Mouse (Mus musculus): Measurements from ENCODE around the gene Sptbn2. TPM values are rescaled to one million over a fixed set of nuclear protein-coding genes. Genes with fewer than 3 reads are reported as not detected.
A peak's percentile ranks its signal among the peaks of the same experiment; 100 is the strongest.

Sptbn2 gene
- 186 and 200 TPM in 2 replicates for polyA plus RNA-seq (2012; rRNA removed)

- DNase-seq (ENCODE audit: extremely low spot score in 1 of 2, low spot score in 1 of 2) = peak; percentile 87 to 93
These were observed at the start of gene Sptbn2 for GRCm38 (mm10) chr19:4711098-4711600. Gene Sptbn2 (plus strand): TSS chr19:4711167.

DNA sequence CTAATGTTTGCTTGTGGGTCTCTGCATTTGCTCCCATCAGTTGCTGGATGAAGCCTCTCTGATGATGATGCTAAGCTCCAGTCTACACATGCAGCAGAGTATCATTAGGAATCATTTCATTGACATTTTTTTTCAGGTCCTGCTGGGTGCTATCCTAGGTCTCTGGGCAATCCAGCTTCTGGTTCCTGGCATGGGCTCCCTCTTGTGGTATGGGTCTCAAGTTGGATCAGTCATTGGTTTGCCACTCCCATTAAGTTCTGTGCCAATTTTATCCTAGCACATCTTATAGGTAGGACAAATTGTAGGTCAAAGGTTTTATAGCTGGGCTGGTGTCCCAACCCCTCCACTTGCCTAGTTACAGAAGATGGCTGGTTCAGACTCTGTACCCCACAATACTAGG is 44.2 kb upstream of the Sptbn2 start:
- no peak for DNase-seq (ENCODE audit: extremely low spot score in 1 of 2, low spot score in 1 of 2)

DNA sequence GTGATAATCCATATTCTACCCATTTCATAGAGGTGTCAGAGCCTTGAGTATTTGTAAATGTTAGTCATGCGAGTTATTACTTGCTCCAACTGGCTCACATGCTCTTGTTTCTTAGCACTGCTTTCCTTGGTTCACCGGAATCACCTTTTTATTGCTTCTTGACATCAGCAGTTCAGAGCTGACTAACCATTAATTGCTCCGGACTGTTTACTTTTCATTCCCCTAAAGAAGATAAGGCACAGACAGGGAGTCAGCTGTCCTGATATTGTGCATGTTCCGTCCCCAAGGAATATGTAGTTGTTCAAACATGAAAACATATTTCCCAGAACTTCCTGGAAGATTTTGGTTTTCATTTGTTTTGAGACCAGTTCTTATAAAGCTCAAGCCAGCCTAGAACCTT is 40.2 kb upstream of the Sptbn2 start:
- DNase-seq (ENCODE audit: extremely low spot score in 1 of 2, low spot score in 1 of 2) = no peak

- peak in 1 of 2 experiments; percentile 10 for DNase-seq (ENCODE audit: extremely low spot score in 1 of 2, low spot score in 1 of 2)
These were observed 38.6 kb upstream of the Sptbn2 start for GRCm38 (mm10) chr19:4672401-4672800.

GRCm38 (mm10) chr19:4694346-4694745 is 16.6 kb upstream of the Sptbn2 start:
- DNase-seq (ENCODE audit: extremely low spot score in 1 of 2, low spot score in 1 of 2) = no peak

DNA sequence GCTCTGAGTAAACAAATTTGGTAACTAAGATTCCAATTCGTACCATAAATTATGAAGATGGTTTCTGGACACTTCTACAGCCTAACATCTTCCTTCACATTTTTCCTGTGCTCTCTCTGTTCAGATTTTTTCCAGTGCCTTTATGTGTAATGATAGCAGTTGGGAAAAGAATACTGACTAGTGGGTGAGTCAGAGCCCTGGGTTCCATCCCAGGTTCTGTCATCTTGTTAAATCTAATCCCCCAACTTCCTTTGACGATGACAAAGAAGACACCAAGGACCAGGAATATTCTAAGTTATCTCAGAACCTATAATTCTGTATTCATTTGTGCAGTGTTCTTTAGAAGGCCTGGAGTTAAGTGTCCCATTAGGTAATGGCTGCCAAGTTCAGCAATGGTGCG is 13.8 kb upstream of the Sptbn2 start:
- DNase-seq (ENCODE audit: extremely low spot score in 1 of 2, low spot score in 1 of 2) = peak in 1 of 2 experiments; percentile 67

DNA sequence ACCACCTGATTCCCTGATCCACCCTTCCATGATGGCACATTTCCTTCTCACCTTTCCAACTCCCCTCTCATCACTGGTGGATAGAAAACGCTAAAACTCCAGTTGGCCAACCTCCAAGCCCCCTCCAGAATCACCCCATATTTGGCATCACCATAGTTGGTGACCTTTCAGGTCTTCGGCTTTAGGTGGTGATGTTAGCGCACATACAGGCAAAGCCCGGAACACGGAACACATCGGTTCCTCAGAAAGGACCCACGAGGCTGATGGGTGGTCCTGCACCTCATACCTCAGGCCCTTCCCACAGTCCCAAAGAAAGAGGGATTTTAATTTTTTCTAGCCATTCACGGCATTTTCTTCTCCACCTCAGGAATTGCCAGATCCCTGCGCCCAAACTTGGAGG is 13.2 kb upstream of the Sptbn2 start:
- DNase-seq (ENCODE audit: extremely low spot score in 1 of 2, low spot score in 1 of 2) = no peak

- DNase-seq (ENCODE audit: extremely low spot score in 1 of 2, low spot score in 1 of 2) = peak in 1 of 2 experiments; percentile 86
These were observed 12.7 kb upstream of the Sptbn2 start, which contains the start of gene Gm960 for GRCm38 (mm10) chr19:4698205-4698677. Gene Gm960 (minus strand): TSS chr19:4698668.

DNA sequence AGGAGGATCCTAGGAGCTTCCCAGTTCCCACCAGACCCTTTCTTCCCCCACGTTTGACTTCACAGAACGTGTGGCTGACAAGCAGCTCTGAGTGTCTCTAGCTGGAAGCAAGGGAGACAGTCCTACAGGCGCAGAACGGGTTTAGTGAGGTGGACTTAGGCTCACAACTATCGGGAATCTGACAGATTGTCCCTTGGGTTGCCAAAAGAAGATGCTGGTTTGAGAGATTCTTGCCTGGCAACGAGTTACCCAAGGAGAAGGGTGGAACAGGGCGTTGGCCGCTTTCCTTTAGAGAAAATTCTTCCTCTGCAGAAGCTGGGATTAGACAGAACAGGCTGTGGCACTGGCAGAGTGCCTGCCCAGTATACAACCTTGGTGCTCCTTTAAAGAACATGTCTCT is 12.1 kb upstream of the Sptbn2 start:
- DNase-seq (ENCODE audit: extremely low spot score in 1 of 2, low spot score in 1 of 2) = peak in 1 of 2 experiments; percentile 72

DNA sequence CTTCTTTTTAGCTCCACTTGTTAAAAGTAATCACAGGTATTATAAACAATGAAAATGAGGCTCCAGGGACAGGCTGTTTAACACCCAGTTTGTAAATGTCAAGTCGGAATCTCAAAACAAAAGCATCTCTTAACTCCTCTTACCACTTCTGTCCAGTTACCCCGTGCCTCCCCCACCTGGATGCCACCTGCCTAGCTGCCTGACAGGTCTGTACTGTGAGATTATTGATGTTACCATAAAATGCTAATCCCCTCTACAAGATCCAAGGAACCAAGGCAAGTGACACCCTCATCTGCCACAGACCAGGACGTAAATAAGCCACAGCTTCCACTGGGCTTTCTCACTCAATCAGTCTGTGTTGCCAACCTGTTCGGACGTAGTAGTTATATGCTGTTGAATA is 11.1 kb upstream of the Sptbn2 start:
- no peak for DNase-seq (ENCODE audit: extremely low spot score in 1 of 2, low spot score in 1 of 2)

- DNase-seq (ENCODE audit: extremely low spot score in 1 of 2, low spot score in 1 of 2) = no peak
These were observed 10.3 kb upstream of the Sptbn2 start for GRCm38 (mm10) chr19:4700656-4701055.

GRCm38 (mm10) chr19:4701221-4701620 is 9.7 kb upstream of the Sptbn2 start:
- DNase-seq (ENCODE audit: extremely low spot score in 1 of 2, low spot score in 1 of 2) = peak in 1 of 2 experiments; percentile 66

- peak in 1 of 2 experiments; percentile 42 for DNase-seq (ENCODE audit: extremely low spot score in 1 of 2, low spot score in 1 of 2)
These were observed 2.2 kb upstream of the Sptbn2 start for GRCm38 (mm10) chr19:4708765-4709164.

DNA sequence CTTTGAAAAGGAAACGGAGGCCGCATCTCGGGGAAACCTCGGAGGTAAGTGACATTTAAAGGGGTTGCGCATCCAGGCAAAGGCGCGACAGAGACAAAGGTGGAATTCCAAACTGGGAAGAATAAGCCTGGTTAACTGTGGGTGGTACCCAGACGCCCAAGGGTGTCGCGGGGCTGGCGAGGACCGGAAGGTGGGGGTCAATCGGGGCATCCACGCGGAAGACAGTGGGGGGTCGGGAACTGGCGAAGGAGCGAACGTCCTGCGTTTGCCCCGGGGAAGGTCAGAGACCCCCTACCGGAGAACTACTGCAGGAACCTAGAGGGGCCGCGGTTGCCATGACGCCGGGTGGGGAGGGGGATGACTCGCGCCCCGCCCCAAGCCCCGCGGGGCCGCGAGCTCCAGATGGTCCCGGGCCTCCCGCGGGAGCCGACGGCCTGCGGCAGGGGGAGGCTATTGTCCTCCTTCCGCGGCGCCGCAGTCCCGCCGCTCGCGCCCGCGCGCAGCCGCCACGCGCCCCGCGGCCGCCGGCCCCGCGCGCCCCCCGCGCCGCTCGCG is 711 bp downstream of the Sptbn2 start:
- DNase-seq (ENCODE audit: extremely low spot score in 1 of 2, low spot score in 1 of 2) = no peak

DNA sequence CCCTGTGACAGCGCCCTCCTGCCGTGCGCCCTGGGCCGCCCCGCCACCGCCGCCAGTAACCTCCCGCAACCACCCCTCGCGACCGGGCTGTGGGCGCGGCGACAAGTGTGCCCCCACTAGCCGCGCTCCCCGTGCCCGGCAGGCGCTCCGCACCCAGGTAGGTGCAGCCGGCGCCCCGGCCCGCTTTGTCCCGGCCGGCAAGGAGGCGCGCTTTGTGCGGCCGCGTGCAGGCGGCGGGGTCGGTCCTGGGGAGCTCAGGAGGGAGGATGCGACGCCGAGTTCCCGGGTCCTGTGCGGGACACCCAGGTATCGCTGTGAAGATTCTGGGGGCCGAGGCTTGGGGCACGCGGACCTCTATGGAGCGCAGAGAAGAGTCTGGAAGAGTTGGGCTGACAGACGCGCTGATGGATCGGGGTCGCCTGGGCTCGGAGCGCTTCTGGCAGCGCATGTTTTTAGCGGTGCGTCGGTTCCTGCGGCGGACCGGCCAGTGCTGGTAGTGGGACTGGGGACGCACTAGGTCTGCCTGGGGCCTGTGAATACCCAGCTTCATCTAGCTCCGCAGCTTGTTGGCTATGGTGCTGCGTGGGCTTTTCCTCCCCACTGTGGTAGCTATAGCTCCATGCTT is 1.3 kb downstream of the Sptbn2 start:
- DNase-seq (ENCODE audit: extremely low spot score in 1 of 2, low spot score in 1 of 2) = no peak

DNA sequence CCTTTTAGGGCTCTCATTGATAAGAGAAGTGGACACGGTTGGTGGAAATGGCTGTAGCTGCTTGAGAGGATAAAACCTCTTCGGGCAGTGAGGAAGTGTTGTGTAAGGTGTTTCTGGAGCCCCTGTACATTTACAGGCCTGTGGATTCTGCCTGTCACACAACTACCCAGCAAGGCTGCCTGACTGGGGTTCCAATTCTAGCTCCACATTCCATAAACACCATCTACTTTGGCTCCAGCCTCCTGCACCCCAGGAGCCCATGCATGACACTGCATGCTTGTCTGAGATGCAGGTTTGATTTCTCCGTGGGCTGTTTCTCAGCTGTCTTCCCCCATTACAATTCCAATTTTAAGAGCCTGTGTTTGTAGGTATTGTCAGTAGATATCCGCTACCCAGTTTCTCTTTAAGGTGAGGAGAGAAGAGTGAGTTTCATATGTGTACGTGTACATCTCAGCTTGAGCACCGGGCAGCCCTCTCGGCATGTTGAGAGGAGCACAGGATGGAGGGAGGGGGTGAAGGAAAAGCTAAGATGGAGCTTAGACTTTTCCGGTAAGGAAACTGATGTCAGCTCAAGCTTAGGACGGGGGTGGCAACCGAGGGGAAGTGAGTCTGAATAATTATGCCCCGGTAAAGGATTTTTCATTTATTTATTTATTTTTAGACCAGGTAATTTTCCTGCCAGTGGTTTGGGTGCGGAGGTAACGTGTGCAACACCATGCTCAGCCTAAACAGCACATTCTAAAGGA is 2.0 kb downstream of the Sptbn2 start:
- DNase-seq (ENCODE audit: extremely low spot score in 1 of 2, low spot score in 1 of 2) = peak in 1 of 2 experiments; percentile 51

GRCm38 (mm10) chr19:4713886-4714285 is 2.9 kb downstream of the Sptbn2 start:
- no peak for DNase-seq (ENCODE audit: extremely low spot score in 1 of 2, low spot score in 1 of 2)

DNA sequence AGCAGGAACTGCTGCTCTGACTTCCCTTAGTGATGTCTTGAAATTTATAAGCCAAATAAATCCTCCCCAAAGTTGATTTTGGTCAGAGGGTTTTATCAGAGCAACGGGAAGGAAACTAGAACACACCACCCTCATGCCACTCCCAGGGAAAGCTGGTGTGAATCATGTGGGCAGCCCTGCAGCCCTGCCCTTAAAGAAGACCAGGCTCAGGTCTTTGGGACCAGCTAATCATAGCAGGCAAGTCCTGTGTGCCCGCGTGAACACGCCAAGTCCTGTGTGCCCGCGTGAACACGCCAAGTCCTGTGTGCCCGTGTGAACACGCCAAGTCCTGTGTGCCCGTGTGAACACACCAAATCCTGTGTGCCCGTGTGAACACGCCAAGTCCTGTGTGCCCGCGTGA is 5.8 kb downstream of the Sptbn2 start:
- no peak for DNase-seq (ENCODE audit: extremely low spot score in 1 of 2, low spot score in 1 of 2)

GRCm38 (mm10) chr19:4717281-4717680 is 6.3 kb downstream of the Sptbn2 start:
- no peak for DNase-seq (ENCODE audit: extremely low spot score in 1 of 2, low spot score in 1 of 2)

- peak in 1 of 2 experiments; percentile 57 for DNase-seq (ENCODE audit: extremely low spot score in 1 of 2, low spot score in 1 of 2)
These were observed 7.7 kb downstream of the Sptbn2 start for GRCm38 (mm10) chr19:4718716-4719115.

- DNase-seq (ENCODE audit: extremely low spot score in 1 of 2, low spot score in 1 of 2) = no peak
These were observed 8.4 kb downstream of the Sptbn2 start for GRCm38 (mm10) chr19:4719351-4719764.
